Mouse (Mus musculus) olfactory bulb, adult 2 months (tissue): ENCODE data around the gene Palld.

ENCODE experiments used
- CTCF ChIP-seq: fragments of 200-500 bp; IDR thresholded peaks from 2 replicates; pipeline ENCODE4 v1.5.1; 2012; ENCODE audit warnings: low read depth, mild to moderate bottlenecking, low read length, moderate library complexity; ENCODE audit not compliant: insufficient read depth
- POLR2A ChIP-seq: fragments of 200-500 bp; IDR thresholded peaks from 2 replicates; pipeline ENCODE4 v1.6.1; 2012; ENCODE audit warnings: mild to moderate bottlenecking, low read depth, low read length, moderate library complexity; ENCODE audit not compliant: insufficient read depth

DNA sequence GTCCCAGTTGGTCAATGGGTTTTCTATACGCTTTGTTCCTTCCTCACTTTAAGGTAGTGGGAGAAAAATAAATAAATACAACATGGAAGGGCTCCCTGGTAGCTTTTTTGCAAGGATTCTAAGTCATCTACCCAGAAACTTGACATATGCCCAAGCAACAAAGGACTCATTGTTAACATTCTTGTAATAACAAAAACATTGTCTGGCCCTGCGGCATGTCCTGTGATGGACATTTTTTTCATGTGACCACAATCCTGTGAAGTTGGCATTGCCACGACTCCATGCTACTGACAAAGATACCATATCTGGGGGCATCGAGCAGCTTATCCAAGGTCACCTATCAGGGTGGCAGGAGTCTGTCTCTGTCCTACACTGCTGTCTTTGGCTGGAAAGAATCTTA lies 232.1 kb downstream of the Palld start:
- TF ChIP-seq CTCF (no peak), POLR2A (no peak)
